Comparison of ENCODE assay signal across 8 mouse cellular contexts in genomic region chr10:80412656-80413541, GRCm38 (mm10). TPM values are rescaled to one million over a fixed set of nuclear protein-coding genes. Genes with fewer than 3 reads are reported as not detected.
DNase-seq lines count a peak whose midpoint lies in the region; ATAC-seq and TF ChIP-seq lines count a peak whose summit lies in the region.
"Had no signal": no experiment of that assay in that cellular context is flagged by ENCODE, and none has a peak within 500 bp of the region (broad histone marks: within the 10 kb centered on the region; RNA-seq: fewer than 3 reads in every experiment).

No protein-coding gene starts in this region.

- H3K9me3 ChIP-seq in embryonic facial prominence, embryonic 10.5 days = no peaks in the 10 kb centered on the region
- H3K9me3 ChIP-seq in lung, embryonic 14.5 days (ENCODE audit: low read depth, low read length) = no peaks in the 10 kb centered on the region

- peak overlapping the region; percentile 16; the same call in 1 of the 2 replicates for H3K4me3 ChIP-seq in embryonic facial prominence, embryonic 10.5 days
- no peak overlapping the region for H3K4me3 ChIP-seq in lung, embryonic 14.5 days (ENCODE audit: low read depth, low read length)

- WGBS in embryonic facial prominence, embryonic 10.5 days = 91% methylated on average over 44 of the region's 44 CpGs
- WGBS in lung, embryonic 14.5 days = 83% methylated on average over 44 of the region's 44 CpGs

- H3K27me3 ChIP-seq in embryonic facial prominence, embryonic 10.5 days (replicated peaks; ENCODE audit: low read depth, poor library complexity, severe bottlenecking) = no peaks in the 10 kb centered on the region
- H3K27me3 ChIP-seq in lung, embryonic 14.5 days (ENCODE audit: insufficient read depth, low read length) = no peaks in the 10 kb centered on the region

- H3K9ac ChIP-seq in lung, embryonic 14.5 days = no peak overlapping the region

- H3K4me2 ChIP-seq in lung, embryonic 14.5 days = no peak overlapping the region

- DNase-seq in urinary bladder, postnatal 4 days (ENCODE audit: low spot score in 2 of 2) = peak; percentile 56 to 68
- no peak for DNase-seq in urinary bladder, adult 18-20 months (ENCODE audit: low spot score in 2 of 2)
- DNase-seq in embryonic facial prominence, embryonic 10.5 days (ENCODE audit: low spot score) = no peak
- peak; percentile 86 for DNase-seq in heart, postnatal 4 days
- peak; percentile 47 for DNase-seq in lung, embryonic 14.5 days

- H3K4me1 ChIP-seq in embryonic facial prominence, embryonic 10.5 days = peaks cover 5% of the 10 kb centered on the region
- H3K4me1 ChIP-seq in lung, embryonic 14.5 days (ENCODE audit: insufficient read depth) = no peaks in the 10 kb centered on the region

- no peak for TF ChIP-seq CTCF in lung, embryonic 14.5 days (IDR thresholded peaks at IDR 0.05; ENCODE audit: low read depth)

- H3K27ac ChIP-seq in embryonic facial prominence, embryonic 10.5 days (replicated peaks) = no peak overlapping the region
- H3K27ac ChIP-seq in lung, embryonic 14.5 days (ENCODE audit: low read depth) = no peak overlapping the region

- ATAC-seq in lung, embryonic 14.5 days (ENCODE audit: insufficient read depth) = no peak
- no peak for ATAC-seq in megakaryocyte progenitor cell, adult 5-6 weeks (replicated peaks; ENCODE audit: poor library complexity)
- no peak for ATAC-seq in megakaryocyte, adult 5-6 weeks (ENCODE audit: poor library complexity, severe bottlenecking)

- H3K36me3 ChIP-seq in embryonic facial prominence, embryonic 10.5 days (replicated peaks) = peaks cover 96% of the 10 kb centered on the region
- peaks cover 93% of the 10 kb centered on the region for H3K36me3 ChIP-seq in lung, embryonic 14.5 days (ENCODE audit: insufficient read depth)

RNA-seq across cellular contexts. Expression of gene Uqcr11, which starts 6.3 kb away (rescaled TPM):
- 615 and 629 TPM in 2 replicates for polyA plus RNA-seq in embryonic facial prominence, embryonic 10.5 days (2016; fragmentation: Nextera tagmentation; extraction: Ambion mirVana)
- total RNA-seq in heart, postnatal 4 days (2021) = 1,000 to 10,000 TPM; 1,257 to 1,372 TPM
- 663 and 669 TPM in 2 replicates for polyA plus RNA-seq in lung, embryonic 14.5 days (2014; fragmentation: Nextera tagmentation; extraction: Ambion mirVana)
- total RNA-seq in megakaryocyte progenitor cell, adult 5-6 weeks (2015) = 202 and 210 TPM in 2 replicates
- 184 and 263 TPM in 2 replicates for total RNA-seq in megakaryocyte progenitor cell, adult 5-6 weeks (2017)
- total RNA-seq in megakaryocyte, adult 5-6 weeks (2015) = 107 and 108 TPM in 2 replicates
- 122 and 129 TPM in 2 replicates for total RNA-seq in megakaryocyte, adult 5-6 weeks (2017)

RNA-seq across cellular contexts. Expression of gene Mbd3, which starts 13.5 kb away (rescaled TPM):
- 371 and 377 TPM in 2 replicates for polyA plus RNA-seq in embryonic facial prominence, embryonic 10.5 days (2016; fragmentation: Nextera tagmentation; extraction: Ambion mirVana)
- 100 to 1,000 TPM; 137 to 140 TPM for total RNA-seq in heart, postnatal 4 days (2021)
- 224 and 268 TPM in 2 replicates for polyA plus RNA-seq in lung, embryonic 14.5 days (2014; fragmentation: Nextera tagmentation; extraction: Ambion mirVana)
- 91.1 and 96.6 TPM in 2 replicates for total RNA-seq in megakaryocyte progenitor cell, adult 5-6 weeks (2015)
- 82.8 and 90.8 TPM in 2 replicates for total RNA-seq in megakaryocyte progenitor cell, adult 5-6 weeks (2017)
- total RNA-seq in megakaryocyte, adult 5-6 weeks (2015) = 38.8 and 40.6 TPM in 2 replicates
- 39.8 and 40.0 TPM in 2 replicates for total RNA-seq in megakaryocyte, adult 5-6 weeks (2017)

RNA-seq across cellular contexts. Expression of gene Tcf3, which starts 20.5 kb away (rescaled TPM):
- polyA plus RNA-seq in embryonic facial prominence, embryonic 10.5 days (2016; fragmentation: Nextera tagmentation; extraction: Ambion mirVana) = 225 and 235 TPM in 2 replicates
- 10 to 100 TPM; 58.6 to 60.1 TPM for total RNA-seq in heart, postnatal 4 days (2021)
- polyA plus RNA-seq in lung, embryonic 14.5 days (2014; fragmentation: Nextera tagmentation; extraction: Ambion mirVana) = 148 and 175 TPM in 2 replicates
- 29.9 and 35.3 TPM in 2 replicates for total RNA-seq in megakaryocyte progenitor cell, adult 5-6 weeks (2015)
- total RNA-seq in megakaryocyte progenitor cell, adult 5-6 weeks (2017) = 33.5 and 51.0 TPM in 2 replicates
- total RNA-seq in megakaryocyte, adult 5-6 weeks (2015) = 17.2 and 20.3 TPM in 2 replicates
- 22.4 and 24.2 TPM in 2 replicates for total RNA-seq in megakaryocyte, adult 5-6 weeks (2017)

RNA-seq across cellular contexts. Expression of gene Mex3d, which starts 25.4 kb away (rescaled TPM):
- polyA plus RNA-seq in embryonic facial prominence, embryonic 10.5 days (2016; fragmentation: Nextera tagmentation; extraction: Ambion mirVana) = 6.4 and 7.1 TPM in 2 replicates
- 10 to 100 TPM; 20.2 to 22.2 TPM for total RNA-seq in heart, postnatal 4 days (2021)
- polyA plus RNA-seq in lung, embryonic 14.5 days (2014; fragmentation: Nextera tagmentation; extraction: Ambion mirVana) = 7.4 and 8.6 TPM in 2 replicates
- 1.9 and 4.3 TPM in 2 replicates for total RNA-seq in megakaryocyte progenitor cell, adult 5-6 weeks (2015)
- total RNA-seq in megakaryocyte progenitor cell, adult 5-6 weeks (2017) = 2.7 and 7.9 TPM in 2 replicates
- 2.4 and 2.6 TPM in 2 replicates for total RNA-seq in megakaryocyte, adult 5-6 weeks (2015)
- total RNA-seq in megakaryocyte, adult 5-6 weeks (2017) = 2.6 and 5.0 TPM in 2 replicates

RNA-seq across cellular contexts. Expression of gene Plk5, which starts 56.6 kb away (rescaled TPM):
- 0.37 and 0.43 TPM in 2 replicates for polyA plus RNA-seq in embryonic facial prominence, embryonic 10.5 days (2016; fragmentation: Nextera tagmentation; extraction: Ambion mirVana)
- not detected for total RNA-seq in heart, postnatal 4 days (2021)
- polyA plus RNA-seq in lung, embryonic 14.5 days (2014; fragmentation: Nextera tagmentation; extraction: Ambion mirVana) = 0.61 and 0.77 TPM in 2 replicates
- total RNA-seq in megakaryocyte progenitor cell, adult 5-6 weeks (2015) = not detected in 2 replicates
- total RNA-seq in megakaryocyte progenitor cell, adult 5-6 weeks (2017) = not detected in 2 replicates
- not detected in 2 replicates for total RNA-seq in megakaryocyte, adult 5-6 weeks (2015)
- total RNA-seq in megakaryocyte, adult 5-6 weeks (2017) = not detected in 2 replicates
- total RNA-seq: hematopoietic stem cell, adult 5-6 weeks had no signal

Comparison
In these comparisons a context has a peak if more than half of its experiments do, and no peak if none do; other contexts are left out.
1. DNase-seq: peak in urinary bladder, postnatal 4 days (2 of 2), heart, postnatal 4 days (single experiment) and lung, embryonic 14.5 days (single experiment); none in urinary bladder, adult 18-20 months (0 of 2) and embryonic facial prominence, embryonic 10.5 days (single experiment).
2. RNA of gene Uqcr11, which starts 6.3 kb away (total RNA-seq): 1,257 to 1,372 TPM in heart, postnatal 4 days; 184 to 263 TPM in megakaryocyte progenitor cell, adult 5-6 weeks and 107 to 129 TPM in megakaryocyte, adult 5-6 weeks; every median in the first group is over 4 times any median in the second.